Mouse (Mus musculus): Measurements from ENCODE around the gene Aen. TPM values are rescaled to one million over a fixed set of nuclear protein-coding genes. Genes with fewer than 3 reads are reported as not detected.

Gene Aen
- polyA plus RNA-seq, 1 experiment from 2014 or later, result 36.9 TPM

DNA sequence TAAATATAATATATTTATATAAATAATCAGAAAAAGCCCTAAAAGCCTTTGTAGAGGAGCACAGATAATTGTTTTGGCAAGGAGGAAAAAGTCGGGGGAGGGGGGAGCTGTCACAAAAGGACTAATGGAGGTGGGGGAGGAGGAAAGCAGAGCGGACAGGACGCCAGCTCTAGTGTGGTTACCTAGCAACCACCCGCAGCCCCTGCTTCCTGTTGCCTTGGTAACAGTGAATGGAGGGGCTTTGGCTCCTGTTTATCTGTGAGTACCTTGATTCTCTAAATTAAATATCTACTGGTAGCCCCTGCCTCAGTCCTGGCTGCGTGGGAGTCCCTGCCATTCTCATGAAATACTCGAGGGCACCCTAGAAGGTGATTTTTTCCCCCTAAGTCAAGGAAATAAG is 11.5 kb upstream of the Aen start:
- H3K27me3 ChIP-seq (ENCODE audit: control insufficient read depth, insufficient read depth, low read length), result peaks cover 19% of the 10 kb centered on the region
- no peaks in the 10 kb centered on the region for H3K36me3 ChIP-seq (ENCODE audit: control insufficient read depth, insufficient read depth, low read length)
- H3K4me3 ChIP-seq (ENCODE audit: low read depth, low read length), result no peak overlapping the region
- no peaks in the 10 kb centered on the region for H3K9me3 ChIP-seq (ENCODE audit: control insufficient read depth, low read length)
- H3K9ac ChIP-seq (ENCODE audit: low read length), result no peak overlapping the region
- H3K27ac ChIP-seq (replicated peaks; ENCODE audit: low read depth, low read length), result no peak overlapping the region
- peaks cover 16% of the 10 kb centered on the region; the same call in 1 of the 2 replicates for H3K4me1 ChIP-seq (ENCODE audit: control insufficient read depth, insufficient read depth, low read length)
- 13% methylated on average over 6 of the region's 6 CpGs for WGBS
- H3K4me2 ChIP-seq (ENCODE audit: low read depth, severe bottlenecking), result no peak overlapping the region
- no peak; the same call in 1 of the 2 replicates for ATAC-seq (ENCODE audit: insufficient number of reproducible peaks, low FRiP score, low TSS enrichment, low read depth)
- peak; percentile 58 for DNase-seq (ENCODE audit: low spot score)

DNA sequence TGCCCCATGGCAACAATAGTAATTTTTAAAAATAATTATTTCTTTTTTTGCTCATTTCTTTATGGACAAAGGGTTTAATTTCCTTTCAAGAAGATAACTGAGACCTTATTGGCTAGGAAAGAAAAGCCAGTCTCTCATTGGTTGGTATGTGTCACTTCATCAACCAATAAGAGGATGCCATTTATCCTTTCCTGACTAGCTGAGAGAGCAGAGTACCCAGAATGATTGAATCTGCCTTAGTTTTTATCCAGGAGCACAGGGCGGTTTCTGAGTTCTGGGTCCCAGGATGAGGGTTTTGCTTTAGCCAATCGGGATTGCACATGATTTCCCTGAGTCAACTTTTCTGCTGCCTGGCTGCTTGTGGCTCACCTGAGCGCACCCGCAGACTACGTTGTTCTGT is 10.2 kb upstream of the Aen start:
- DNase-seq (ENCODE audit: low spot score), result no peak
- ATAC-seq (ENCODE audit: insufficient number of reproducible peaks, low FRiP score, low TSS enrichment, low read depth), result no peak
- no peaks in the 10 kb centered on the region for H3K9me3 ChIP-seq (ENCODE audit: control insufficient read depth, low read length)
- H3K9ac ChIP-seq (ENCODE audit: low read length), result no peak overlapping the region
- H3K4me2 ChIP-seq (ENCODE audit: low read depth, severe bottlenecking), result no peak overlapping the region
- H3K36me3 ChIP-seq (ENCODE audit: control insufficient read depth, insufficient read depth, low read length), result no peaks in the 10 kb centered on the region
- no peak overlapping the region for H3K27ac ChIP-seq (replicated peaks; ENCODE audit: low read depth, low read length)
- no peak overlapping the region for H3K4me3 ChIP-seq (ENCODE audit: low read depth, low read length)
- peaks cover 16% of the 10 kb centered on the region; the same call in 1 of the 2 replicates for H3K4me1 ChIP-seq (ENCODE audit: control insufficient read depth, insufficient read depth, low read length)
- 80% methylated on average over 5 of the region's 5 CpGs for WGBS
- H3K27me3 ChIP-seq (ENCODE audit: control insufficient read depth, insufficient read depth, low read length), result peaks cover 19% of the 10 kb centered on the region

DNA sequence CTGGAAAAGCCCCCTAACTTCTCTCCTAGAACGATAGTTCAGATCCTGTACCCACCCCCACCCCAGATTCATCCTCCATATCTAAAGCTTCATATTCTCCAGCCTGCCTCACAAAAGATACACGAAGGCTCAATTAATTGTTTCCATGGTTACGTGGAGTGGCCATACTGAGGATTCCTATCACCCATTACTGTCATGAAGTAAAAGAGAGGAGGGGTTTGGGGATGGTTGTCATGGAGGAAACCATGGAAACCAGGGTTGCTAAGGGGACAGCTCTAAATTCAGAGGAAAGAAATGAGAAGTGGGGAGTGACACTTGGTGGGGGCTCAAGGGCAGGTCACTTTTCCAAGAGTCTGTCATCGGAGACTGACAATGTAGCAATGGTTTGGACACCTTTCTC is 9.2 kb upstream of the Aen start:
- Histone ChIP-seq H3K4me1 (ENCODE audit: control insufficient read depth, insufficient read depth, low read length) (peaks cover 16% of the 10 kb centered on the region; the same call in 1 of the 2 replicates), H3K4me3 (ENCODE audit: low read depth, low read length) (no peak overlapping the region), H3K4me2 (ENCODE audit: low read depth, severe bottlenecking) (no peak overlapping the region), H3K27ac (replicated peaks; ENCODE audit: low read depth, low read length) (no peak overlapping the region), H3K9ac (ENCODE audit: low read length) (no peak overlapping the region), H3K9me3 (ENCODE audit: control insufficient read depth, low read length) (no peaks in the 10 kb centered on the region), H3K27me3 (ENCODE audit: control insufficient read depth, insufficient read depth, low read length) (peaks cover 15% of the 10 kb centered on the region), H3K36me3 (ENCODE audit: control insufficient read depth, insufficient read depth, low read length) (no peaks in the 10 kb centered on the region)
- ATAC-seq (ENCODE audit: insufficient number of reproducible peaks, low FRiP score, low TSS enrichment, low read depth) (no peak), DNase-seq (ENCODE audit: low spot score) (no peak)
- 84% methylated on average over 4 of the region's 4 CpGs for WGBS

DNA sequence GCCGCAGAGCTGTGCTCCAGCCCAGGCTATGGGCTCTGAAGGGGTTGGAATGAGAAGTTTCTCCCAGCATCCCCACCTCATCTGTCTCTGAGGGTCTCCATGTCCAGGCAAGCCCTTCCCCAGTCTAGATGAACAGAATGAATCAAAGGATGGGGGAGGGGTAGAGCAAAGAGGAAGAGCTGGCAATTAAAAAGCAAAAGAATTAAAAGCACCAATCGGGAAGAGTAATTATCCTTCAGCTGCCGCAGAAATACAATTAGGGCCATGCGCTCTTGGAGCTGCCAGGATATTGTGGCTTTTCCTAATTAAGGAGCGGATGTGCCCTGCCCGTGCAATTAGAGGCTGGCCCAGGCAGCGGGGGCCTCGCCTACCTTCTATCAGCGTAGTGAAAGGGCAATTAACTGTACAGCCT is 8.2 kb upstream of the Aen start:
- ATAC-seq (ENCODE audit: insufficient number of reproducible peaks, low FRiP score, low TSS enrichment, low read depth), result no peak
- Histone ChIP-seq H3K27ac (replicated peaks; ENCODE audit: low read depth, low read length) (no peak overlapping the region), H3K4me1 (ENCODE audit: control insufficient read depth, insufficient read depth, low read length) (peaks cover 16% of the 10 kb centered on the region; the same call in 1 of the 2 replicates), H3K9me3 (ENCODE audit: control insufficient read depth, low read length) (no peaks in the 10 kb centered on the region), H3K27me3 (ENCODE audit: control insufficient read depth, insufficient read depth, low read length) (peaks cover 10% of the 10 kb centered on the region), H3K4me3 (ENCODE audit: low read depth, low read length) (no peak overlapping the region), H3K4me2 (ENCODE audit: low read depth, severe bottlenecking) (no peak overlapping the region), H3K9ac (ENCODE audit: low read length) (no peak overlapping the region), H3K36me3 (ENCODE audit: control insufficient read depth, insufficient read depth, low read length) (no peaks in the 10 kb centered on the region)
- DNase-seq (ENCODE audit: low spot score), result peak; percentile 60
- 14% methylated on average over 9 of the region's 9 CpGs for WGBS

DNA sequence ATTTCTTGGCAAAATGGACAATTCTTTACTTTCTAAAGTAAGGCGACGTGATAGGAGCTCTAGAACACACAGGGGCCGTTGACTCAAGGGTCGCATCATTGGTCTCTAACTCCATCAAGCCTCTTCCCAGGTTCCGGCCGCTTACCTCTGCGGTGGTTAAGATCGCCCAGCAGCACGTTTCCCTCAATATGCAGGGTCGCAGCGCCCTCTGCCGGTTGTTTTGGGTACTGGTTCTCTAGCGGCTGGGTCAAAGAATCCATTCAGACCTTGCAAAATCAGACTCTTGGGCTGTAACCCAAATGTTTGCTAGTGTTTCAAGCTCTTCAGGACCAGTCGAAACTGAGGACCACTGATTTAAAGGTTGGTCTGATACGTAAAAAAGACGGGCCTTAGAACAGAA is 5.0 kb upstream of the Aen start:
- Histone ChIP-seq H3K4me1 (ENCODE audit: control insufficient read depth, insufficient read depth, low read length) (peaks cover 9% of the 10 kb centered on the region; the same call in 1 of the 2 replicates), H3K9me3 (ENCODE audit: control insufficient read depth, low read length) (no peaks in the 10 kb centered on the region), H3K9ac (ENCODE audit: low read length) (no peak overlapping the region), H3K27me3 (ENCODE audit: control insufficient read depth, insufficient read depth, low read length) (no peaks in the 10 kb centered on the region), H3K27ac (replicated peaks; ENCODE audit: low read depth, low read length) (no peak overlapping the region), H3K36me3 (ENCODE audit: control insufficient read depth, insufficient read depth, low read length) (no peaks in the 10 kb centered on the region), H3K4me2 (ENCODE audit: low read depth, severe bottlenecking) (no peak overlapping the region), H3K4me3 (ENCODE audit: low read depth, low read length) (no peak overlapping the region)
- WGBS, result 5% methylated on average over 16 of the region's 16 CpGs
- ATAC-seq (ENCODE audit: insufficient number of reproducible peaks, low FRiP score, low TSS enrichment, low read depth) (no peak), DNase-seq (ENCODE audit: low spot score) (peak; percentile 97)

DNA sequence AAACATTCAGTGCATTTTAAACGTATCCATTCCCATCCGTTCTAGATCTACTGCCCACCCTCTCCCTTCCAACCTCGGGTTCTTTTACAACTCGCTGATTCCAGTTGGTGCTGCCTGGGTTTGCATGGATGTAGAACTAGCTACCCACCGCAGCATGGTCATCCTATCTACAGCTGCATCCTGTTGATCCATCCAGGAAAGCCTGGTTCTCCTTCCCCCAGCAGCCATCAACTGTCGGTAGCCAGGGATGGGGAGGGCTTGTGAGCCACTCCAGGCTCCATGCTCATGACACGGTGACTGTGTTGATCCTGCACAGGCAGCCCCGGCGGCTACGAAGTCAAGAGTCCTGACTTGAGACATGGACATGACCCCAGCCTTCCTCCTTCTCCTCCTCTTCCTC is 1.7 kb upstream of the Aen start:
- Histone ChIP-seq H3K4me1 (ENCODE audit: control insufficient read depth, insufficient read depth, low read length) (peaks cover 7% of the 10 kb centered on the region; the same call in 1 of the 2 replicates), H3K36me3 (ENCODE audit: control insufficient read depth, insufficient read depth, low read length) (no peaks in the 10 kb centered on the region; the same call in 1 of the 2 replicates), H3K27me3 (ENCODE audit: control insufficient read depth, insufficient read depth, low read length) (no peaks in the 10 kb centered on the region), H3K4me2 (ENCODE audit: low read depth, severe bottlenecking) (no peak overlapping the region), H3K27ac (replicated peaks; ENCODE audit: low read depth, low read length) (no peak overlapping the region), H3K9me3 (ENCODE audit: control insufficient read depth, low read length) (no peaks in the 10 kb centered on the region), H3K9ac (ENCODE audit: low read length) (no peak overlapping the region), H3K4me3 (ENCODE audit: low read depth, low read length) (no peak overlapping the region)
- ATAC-seq (ENCODE audit: insufficient number of reproducible peaks, low FRiP score, low TSS enrichment, low read depth) (no peak), DNase-seq (ENCODE audit: low spot score) (no peak)
- 90% methylated on average over 10 of the region's 10 CpGs for WGBS

DNA sequence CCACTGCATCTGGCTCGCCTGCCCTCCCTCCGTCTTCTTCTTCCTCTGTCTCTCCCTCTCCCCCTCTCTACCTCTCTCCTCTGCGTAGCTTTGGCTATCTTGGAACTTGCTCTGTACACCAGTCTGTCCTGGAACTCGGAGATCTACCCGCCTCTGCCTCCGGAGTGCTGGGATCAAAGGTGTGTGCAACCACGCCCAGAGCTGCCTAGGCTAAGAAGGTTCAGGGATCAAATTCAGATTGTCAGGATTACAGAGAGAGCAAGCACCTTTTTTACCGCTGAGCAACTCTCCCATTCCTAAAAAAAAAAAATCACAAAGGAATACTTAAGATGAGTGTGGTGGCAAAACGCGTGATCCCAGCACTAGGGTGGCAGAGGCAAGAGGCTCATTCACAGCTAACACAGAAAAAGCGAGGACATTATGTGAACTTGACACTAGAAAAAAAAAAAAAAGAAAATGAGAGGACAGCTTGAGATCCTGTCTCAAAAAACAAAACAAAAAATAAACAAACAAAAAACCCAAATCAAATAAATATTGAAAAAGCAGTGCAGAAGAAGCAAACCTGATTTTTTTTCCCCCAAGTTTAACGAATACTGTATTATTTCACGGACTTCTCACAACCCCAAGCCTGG is 517 bp upstream of the Aen start:
- no peaks in the 10 kb centered on the region for H3K9me3 ChIP-seq (ENCODE audit: control insufficient read depth, low read length)
- H3K36me3 ChIP-seq (ENCODE audit: control insufficient read depth, insufficient read depth, low read length), result no peaks in the 10 kb centered on the region; the same call in 1 of the 2 replicates
- no peaks in the 10 kb centered on the region for H3K27me3 ChIP-seq (ENCODE audit: control insufficient read depth, insufficient read depth, low read length)
- peak overlapping the region; percentile 38; the same call in 1 of the 2 replicates for H3K4me2 ChIP-seq (ENCODE audit: low read depth, severe bottlenecking)
- no peak for ATAC-seq (ENCODE audit: insufficient number of reproducible peaks, low FRiP score, low TSS enrichment, low read depth)
- no peak overlapping the region for H3K27ac ChIP-seq (replicated peaks; ENCODE audit: low read depth, low read length)
- no peak overlapping the region for H3K9ac ChIP-seq (ENCODE audit: low read length)
- WGBS, result 56% methylated on average over 13 of the region's 13 CpGs
- peak overlapping the region; percentile 75 for H3K4me3 ChIP-seq (ENCODE audit: low read depth, low read length)
- DNase-seq (ENCODE audit: low spot score), result no peak
- H3K4me1 ChIP-seq (ENCODE audit: control insufficient read depth, insufficient read depth, low read length), result peaks cover 7% of the 10 kb centered on the region; the same call in 1 of the 2 replicates

DNA sequence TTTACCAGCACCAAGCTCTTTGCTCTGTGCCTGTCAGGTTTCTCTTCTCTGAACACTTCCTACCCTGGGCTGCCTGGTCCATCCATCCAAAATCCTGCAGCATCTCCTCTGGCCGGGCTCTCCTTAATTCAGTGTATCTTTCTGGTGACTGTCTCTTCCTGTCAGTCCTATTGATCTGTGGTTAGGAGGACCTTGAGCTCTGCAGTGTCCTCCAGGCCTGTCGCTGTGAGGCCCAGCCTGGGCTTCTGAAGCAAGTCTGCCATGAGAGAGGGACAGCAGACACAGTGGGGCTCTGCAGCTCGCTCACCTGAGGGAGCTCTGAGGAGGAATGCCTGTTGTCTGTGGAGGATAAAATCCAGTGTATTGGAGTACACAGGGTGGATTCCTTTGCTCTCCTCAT is 1.9 kb downstream of the Aen start:
- Histone ChIP-seq H3K9ac (ENCODE audit: low read length) (no peak overlapping the region), H3K9me3 (ENCODE audit: control insufficient read depth, low read length) (no peaks in the 10 kb centered on the region), H3K4me3 (ENCODE audit: low read depth, low read length) (no peak overlapping the region), H3K27ac (replicated peaks; ENCODE audit: low read depth, low read length) (no peak overlapping the region), H3K4me2 (ENCODE audit: low read depth, severe bottlenecking) (no peak overlapping the region), H3K36me3 (ENCODE audit: control insufficient read depth, insufficient read depth, low read length) (peaks cover 3% of the 10 kb centered on the region; the same call in 1 of the 2 replicates), H3K4me1 (ENCODE audit: control insufficient read depth, insufficient read depth, low read length) (peaks cover 7% of the 10 kb centered on the region; the same call in 1 of the 2 replicates), H3K27me3 (ENCODE audit: control insufficient read depth, insufficient read depth, low read length) (no peaks in the 10 kb centered on the region)
- WGBS, result 96% methylated on average over 3 of the region's 3 CpGs
- DNase-seq (ENCODE audit: low spot score) (no peak), ATAC-seq (ENCODE audit: insufficient number of reproducible peaks, low FRiP score, low TSS enrichment, low read depth) (no peak)

All from limb, embryonic 11.5 days (tissue).